Mouse (Mus musculus) embryonic facial prominence, embryonic 10.5 days (tissue): ENCODE measurements around the gene Celf2. TPM values are rescaled to one million over a fixed set of nuclear protein-coding genes. Genes with fewer than 3 reads are reported as not detected.

Experiments
- DNase-seq: peaks from one replicate; pipeline ENCODE4 v3.0.0-alpha.2; 2017; ENCODE audit warnings: low spot score
- H3K27ac ChIP-seq: fragments of 300-500 bp; sonication (generic); replicated peaks from 2 replicates; pipeline ENCODE4 v1.5.1; 2016; ENCODE audit warnings: mild to moderate bottlenecking
- H3K27me3 ChIP-seq: fragments of 300-500 bp; sonication (generic); replicated peaks from 2 replicates; pipeline ENCODE4 v1.6.1; 2016; ENCODE audit warnings: low read depth, mild to moderate bottlenecking; ENCODE audit not compliant: poor library complexity, severe bottlenecking
- H3K36me3 ChIP-seq: fragments of 300-500 bp; sonication (generic); replicated peaks from 2 replicates; pipeline ENCODE4 v1.6.1; 2016; ENCODE audit warnings: mild to moderate bottlenecking, moderate library complexity
- H3K4me1 ChIP-seq: fragments of 300-500 bp; sonication (generic); 2 replicates; pipeline ENCODE4 v1.6.1; 2016
- H3K4me3 ChIP-seq: fragments of 300-500 bp; sonication (generic); 2 replicates; pipeline ENCODE4 v1.5.1; 2016; ENCODE audit warnings: mild to moderate bottlenecking, moderate library complexity
- H3K9me3 ChIP-seq: fragments of 300-500 bp; sonication (generic); 2 replicates; pipeline ENCODE4 v1.6.1; 2016; ENCODE audit warnings: mild to moderate bottlenecking
- WGBS: fragments of 180-500 bp; shearing (Covaris S2); methylation state at CpG from one replicate; pipeline ENCODE4 v1.1.7; 2016; 5-methylcytosine and 5-hydroxymethylcytosine counted together
- polyA plus RNA-seq: library from polyadenylated mRNA; unstranded; fragments of >200 nt; fragmentation: Nextera tagmentation; extraction: Ambion mirVana; gene quantifications from 2 replicates; pipeline ENCODE4 v1.2.1, GENCODE M21; 2016

The Celf2 gene
- polyA plus RNA-seq, 1 experiment from 2014 or later, result 27.7 TPM

- Histone ChIP-seq H3K27me3 (no peaks in the 10 kb centered on the region), H3K4me1 (peaks cover 3% of the 10 kb centered on the region), H3K9me3 (no peaks in the 10 kb centered on the region), H3K4me3 (no peak overlapping the region), H3K36me3 (no peaks in the 10 kb centered on the region), H3K27ac (no peak overlapping the region)
- no peak for DNase-seq
- 93% methylated on average over 3 of the region's 3 CpGs for WGBS
These were observed 502.5 kb downstream of the Celf2 start for GRCm38 (mm10) chr2:7006816-7007215.

GRCm38 (mm10) chr2:7001967-7002366, 507.4 kb downstream of the Celf2 start:
- H3K36me3 ChIP-seq, result no peaks in the 10 kb centered on the region
- no peak overlapping the region for H3K4me3 ChIP-seq
- H3K9me3 ChIP-seq, result no peaks in the 10 kb centered on the region
- no peak overlapping the region for H3K27ac ChIP-seq
- no peak for DNase-seq
- H3K4me1 ChIP-seq, result peaks cover 6% of the 10 kb centered on the region
- 31% methylated on average over 2 of the region's 2 CpGs for WGBS
- no peaks in the 10 kb centered on the region for H3K27me3 ChIP-seq

- DNase-seq, result no peak
- Histone ChIP-seq H3K4me3 (no peak overlapping the region), H3K27me3 (no peaks in the 10 kb centered on the region), H3K36me3 (no peaks in the 10 kb centered on the region), H3K9me3 (no peaks in the 10 kb centered on the region), H3K27ac (no peak overlapping the region), H3K4me1 (no peaks in the 10 kb centered on the region)
- WGBS, result 84% methylated on average over 5 of the region's 5 CpGs
These were observed 518.3 kb downstream of the Celf2 start for GRCm38 (mm10) chr2:6991010-6991421.

GRCm38 (mm10) chr2:6985706-6986105, 523.7 kb downstream of the Celf2 start:
- DNase-seq, result no peak
- WGBS, result 31% methylated on average over 4 of the region's 4 CpGs
- Histone ChIP-seq H3K9me3 (no peaks in the 10 kb centered on the region), H3K4me1 (no peaks in the 10 kb centered on the region), H3K36me3 (no peaks in the 10 kb centered on the region), H3K4me3 (no peak overlapping the region), H3K27me3 (no peaks in the 10 kb centered on the region), H3K27ac (no peak overlapping the region)

GRCm38 (mm10) chr2:6983902-6984301, 525.5 kb downstream of the Celf2 start:
- Histone ChIP-seq H3K27ac (no peak overlapping the region), H3K4me1 (no peaks in the 10 kb centered on the region), H3K36me3 (no peaks in the 10 kb centered on the region), H3K4me3 (no peak overlapping the region), H3K27me3 (no peaks in the 10 kb centered on the region), H3K9me3 (no peaks in the 10 kb centered on the region)
- WGBS, result 66% methylated on average over 6 of the region's 6 CpGs
- DNase-seq, result no peak

GRCm38 (mm10) chr2:6976300-6976699, 533.1 kb downstream of the Celf2 start:
- H3K4me1 ChIP-seq, result no peaks in the 10 kb centered on the region
- H3K4me3 ChIP-seq, result no peak overlapping the region
- no peaks in the 10 kb centered on the region for H3K36me3 ChIP-seq
- no peak overlapping the region for H3K27ac ChIP-seq
- DNase-seq, result no peak
- H3K27me3 ChIP-seq, result no peaks in the 10 kb centered on the region
- H3K9me3 ChIP-seq, result no peaks in the 10 kb centered on the region
- WGBS, result 91% methylated on average over 2 of the region's 2 CpGs

- H3K36me3 ChIP-seq, result no peaks in the 10 kb centered on the region
- H3K9me3 ChIP-seq, result no peaks in the 10 kb centered on the region
- H3K4me1 ChIP-seq, result 0 out of 2 replicates have a peak, but pooled peaks cover 3% of the 10 kb centered on the region
- H3K27me3 ChIP-seq, result no peaks in the 10 kb centered on the region
- H3K27ac ChIP-seq, result no peak overlapping the region
- no peak for DNase-seq
- H3K4me3 ChIP-seq, result no peak overlapping the region
- 81% methylated on average over 6 of the region's 6 CpGs for WGBS
These were observed 540.1 kb downstream of the Celf2 start for GRCm38 (mm10) chr2:6969228-6969627.

- no peak overlapping the region for H3K27ac ChIP-seq
- no peak overlapping the region for H3K4me3 ChIP-seq
- H3K4me1 ChIP-seq, result 0 out of 2 replicates have a peak, but pooled peaks cover 3% of the 10 kb centered on the region
- H3K36me3 ChIP-seq, result no peaks in the 10 kb centered on the region
- no peaks in the 10 kb centered on the region for H3K9me3 ChIP-seq
- H3K27me3 ChIP-seq, result no peaks in the 10 kb centered on the region
- no peak for DNase-seq
These were observed 544.1 kb downstream of the Celf2 start for GRCm38 (mm10) chr2:6965243-6965642.

- no peaks in the 10 kb centered on the region for H3K4me1 ChIP-seq
- no peak overlapping the region for H3K4me3 ChIP-seq
- no peaks in the 10 kb centered on the region for H3K36me3 ChIP-seq
- no peaks in the 10 kb centered on the region for H3K9me3 ChIP-seq
- H3K27ac ChIP-seq, result no peak overlapping the region
- no peak for DNase-seq
- no peaks in the 10 kb centered on the region for H3K27me3 ChIP-seq
- WGBS, result 88% methylated on average over 4 of the region's 4 CpGs
These were observed 558.7 kb downstream of the Celf2 start for GRCm38 (mm10) chr2:6950702-6951101.

- 80% methylated on average over 9 of the region's 9 CpGs for WGBS
- no peaks in the 10 kb centered on the region for H3K9me3 ChIP-seq
- H3K4me1 ChIP-seq, result peaks cover 11% of the 10 kb centered on the region
- DNase-seq, result no peak
- H3K4me3 ChIP-seq, result no peak overlapping the region
- no peak overlapping the region for H3K27ac ChIP-seq
- H3K36me3 ChIP-seq, result no peaks in the 10 kb centered on the region
- H3K27me3 ChIP-seq, result no peaks in the 10 kb centered on the region
These were observed 563.5 kb downstream of the Celf2 start for GRCm38 (mm10) chr2:6945638-6946415.

GRCm38 (mm10) chr2:6943651-6944050, 565.7 kb downstream of the Celf2 start:
- no peaks in the 10 kb centered on the region for H3K36me3 ChIP-seq
- no peak overlapping the region for H3K4me3 ChIP-seq
- no peak for DNase-seq
- WGBS, result 84% methylated on average over 8 of the region's 8 CpGs
- H3K9me3 ChIP-seq, result no peaks in the 10 kb centered on the region
- H3K27me3 ChIP-seq, result no peaks in the 10 kb centered on the region
- no peak overlapping the region for H3K27ac ChIP-seq
- H3K4me1 ChIP-seq, result peaks cover 11% of the 10 kb centered on the region

GRCm38 (mm10) chr2:6942635-6943390, 566.5 kb downstream of the Celf2 start:
- WGBS, result 82% methylated on average over 2 of the region's 2 CpGs
- Histone ChIP-seq H3K27me3 (no peaks in the 10 kb centered on the region), H3K36me3 (no peaks in the 10 kb centered on the region), H3K4me1 (peaks cover 11% of the 10 kb centered on the region), H3K27ac (no peak overlapping the region), H3K4me3 (no peak overlapping the region), H3K9me3 (no peaks in the 10 kb centered on the region)
- no peak for DNase-seq

GRCm38 (mm10) chr2:6939143-6939542, 570.2 kb downstream of the Celf2 start:
- Histone ChIP-seq H3K4me1 (peaks cover 11% of the 10 kb centered on the region), H3K4me3 (no peak overlapping the region), H3K36me3 (no peaks in the 10 kb centered on the region), H3K27ac (no peak overlapping the region), H3K9me3 (no peaks in the 10 kb centered on the region), H3K27me3 (no peaks in the 10 kb centered on the region)
- DNase-seq, result no peak
- 87% methylated on average over 2 of the region's 2 CpGs for WGBS
